Mouse (Mus musculus) liver, postnatal 0 days (tissue): ENCODE measurements at regions not wholly inside any gene's neighbourhood (a gene's known extent, or its start where the extent isn't known, plus 50 kb on each side); places are given as distances from the start of the nearest gene placed in this dataset.

Experiments used
- CTCF ChIP-seq: sonication (generic); IDR thresholded peaks from 2 replicates; pipeline ENCODE4 v1.5.1; 2016; ENCODE audit warnings: antibody characterized with exemption, low read depth
- EP300 ChIP-seq: IDR thresholded peaks from 2 replicates; pipeline ENCODE4 v1.6.1; 2016; ENCODE audit warnings: antibody characterized with exemption, low read depth, mild to moderate bottlenecking

- TF ChIP-seq CTCF (peak; percentile 27), EP300 (no peak)
These were observed 56.2 kb upstream of the Pld5 start for GRCm38 (mm10) chr1:176331344-176331743.
